ENCODE assay signal across 8 mouse cellular contexts in genomic region chr4:106708408-106708807, GRCm38 (mm10). TPM values are rescaled to one million over a fixed set of nuclear protein-coding genes. Genes with fewer than 3 reads are reported as not detected.
A peak's percentile ranks its signal among the peaks of the same experiment; 100 is the strongest.
DNase-seq lines count a peak whose midpoint lies in the region; ATAC-seq and TF ChIP-seq lines count a peak whose summit lies in the region.

No protein-coding gene starts in this region.

- no peaks in the 10 kb centered on the region for H3K27me3 ChIP-seq in kidney, adult 2 months (replicated peaks; ENCODE audit: control insufficient read depth, insufficient read depth, low read length)
- H3K27me3 ChIP-seq in limb, embryonic 11.5 days (ENCODE audit: control insufficient read depth, insufficient read depth, low read length): no peaks in the 10 kb centered on the region
- no peaks in the 10 kb centered on the region; the same call in 1 of the 2 replicates for H3K27me3 ChIP-seq in midbrain, embryonic 13.5 days

- no peaks in the 10 kb centered on the region for H3K36me3 ChIP-seq in kidney, adult 2 months (ENCODE audit: control insufficient read depth, insufficient read depth, low read length)
- no peaks in the 10 kb centered on the region for H3K36me3 ChIP-seq in limb, embryonic 11.5 days (ENCODE audit: control insufficient read depth, insufficient read depth, low read length)
- no peaks in the 10 kb centered on the region for H3K36me3 ChIP-seq in midbrain, embryonic 13.5 days

- no peak overlapping the region for H3K27ac ChIP-seq in kidney, adult 2 months (ENCODE audit: insufficient read depth, low read depth, low read length)
- no peak overlapping the region for H3K27ac ChIP-seq in limb, embryonic 11.5 days (replicated peaks; ENCODE audit: low read depth, low read length)
- no peak overlapping the region for H3K27ac ChIP-seq in midbrain, embryonic 13.5 days

- no peak for TF ChIP-seq POLR2A in kidney, adult 2 months (IDR thresholded peaks at IDR 0.05; ENCODE audit: low read depth, low read length)

- H3K9me3 ChIP-seq in limb, embryonic 11.5 days (ENCODE audit: control insufficient read depth, low read length): no peaks in the 10 kb centered on the region
- no peaks in the 10 kb centered on the region for H3K9me3 ChIP-seq in midbrain, embryonic 13.5 days

- no peaks in the 10 kb centered on the region for H3K4me1 ChIP-seq in kidney, adult 2 months (ENCODE audit: control insufficient read depth, insufficient read depth, low read length)
- no peaks in the 10 kb centered on the region for H3K4me1 ChIP-seq in limb, embryonic 11.5 days (ENCODE audit: control insufficient read depth, insufficient read depth, low read length)
- peaks cover 16% of the 10 kb centered on the region for H3K4me1 ChIP-seq in midbrain, embryonic 13.5 days (replicated peaks)

- H3K9ac ChIP-seq in limb, embryonic 11.5 days (ENCODE audit: low read length): no peak overlapping the region
- H3K9ac ChIP-seq in midbrain, embryonic 13.5 days (replicated peaks): no peak overlapping the region

- no peak overlapping the region for H3K4me2 ChIP-seq in limb, embryonic 11.5 days (ENCODE audit: low read depth, severe bottlenecking)
- no peak overlapping the region for H3K4me2 ChIP-seq in midbrain, embryonic 13.5 days (replicated peaks)

- no peak overlapping the region for H3K4me3 ChIP-seq in kidney, adult 2 months (ENCODE audit: insufficient read depth, low read depth, low read length)
- H3K4me3 ChIP-seq in limb, embryonic 11.5 days (ENCODE audit: low read depth, low read length): no peak overlapping the region
- H3K4me3 ChIP-seq in midbrain, embryonic 13.5 days (replicated peaks): no peak overlapping the region

- DNase-seq in adrenal gland, adult 8-10 months: peak; percentile 50
- peak; percentile 88 for DNase-seq in embryo, embryonic 10.5 days (ENCODE audit: low spot score)
- peak; percentile 73 for DNase-seq in kidney, adult 2 months
- peak; percentile 92 for DNase-seq in limb, embryonic 11.5 days (ENCODE audit: low spot score)
- DNase-seq in spleen, adult 12 weeks (ENCODE audit: low spot score): peak; percentile 67

- 0% methylated on average over 8 of the region's 8 CpGs for WGBS in kidney, adult 2 months
- 6% methylated on average over 8 of the region's 8 CpGs for WGBS in limb, embryonic 11.5 days
- WGBS in midbrain, embryonic 13.5 days: 1% methylated on average over 5 of the region's 8 CpGs

- TF ChIP-seq CTCF in kidney, adult 2 months (conservative IDR thresholded peaks at IDR 0.05; ENCODE audit: insufficient read depth, insufficient read length, low read depth, low read length): peak; percentile 95

- ATAC-seq in granulocyte monocyte progenitor cell, adult 5-6 weeks (replicated peaks; ENCODE audit: poor library complexity, severe bottlenecking): peak; percentile 81
- peak; percentile 33; the same call in 1 of the 2 replicates for ATAC-seq in limb, embryonic 11.5 days (ENCODE audit: insufficient number of reproducible peaks, low FRiP score, low TSS enrichment, low read depth)
- ATAC-seq in midbrain, embryonic 13.5 days: peak; percentile 48; the same call in 1 of the 2 replicates
- no peak for ATAC-seq in inflammation-experienced regulatory T-cells, adult 6 months

RNA-seq across cellular contexts. Expression of gene Mroh7, which starts 22.3 kb away (rescaled TPM):
- total RNA-seq in adrenal gland, adult 8-10 months (2022): 1 to 10 TPM; 1.0 to 5.1 (median 3.2) TPM
- not detected in 2 replicates for total RNA-seq in granulocyte monocyte progenitor cell, adult 5-6 weeks (2014; fragmentation: Nextera tagmentation)
- total RNA-seq in granulocyte monocyte progenitor cell, adult 5-6 weeks (2017): not detected in 2 replicates
- 9.2 and 9.7 TPM in 2 replicates for polyA plus RNA-seq in kidney, adult 2 months (2012; rRNA removed)
- 0.30 TPM in 1 of 2 replicates, not detected in the other for polyA plus RNA-seq in limb, embryonic 11.5 days (2014; fragmentation: Nextera tagmentation; extraction: Ambion mirVana)
- polyA plus RNA-seq in midbrain, embryonic 13.5 days (2015; fragmentation: Nextera tagmentation; extraction: Ambion mirVana): 0.17 and 0.22 TPM in 2 replicates
- polyA plus RNA-seq in inflammation-experienced regulatory T-cells, adult 6 months (2017; shearing (Covaris generic)): not detected

RNA-seq across cellular contexts. Expression of gene Fam151a, which starts 25.3 kb away (rescaled TPM):
- total RNA-seq in adrenal gland, adult 8-10 months (2022): under 1 TPM in 1 of 4 experiments, not detected in 3; 0.17 TPM
- total RNA-seq in granulocyte monocyte progenitor cell, adult 5-6 weeks (2014; fragmentation: Nextera tagmentation): not detected in 2 replicates
- total RNA-seq in granulocyte monocyte progenitor cell, adult 5-6 weeks (2017): not detected in 2 replicates
- 265 and 295 TPM in 2 replicates for polyA plus RNA-seq in kidney, adult 2 months (2012; rRNA removed)
- 0.27 TPM in 1 of 2 replicates, not detected in the other for polyA plus RNA-seq in limb, embryonic 11.5 days (2014; fragmentation: Nextera tagmentation; extraction: Ambion mirVana)
- polyA plus RNA-seq in midbrain, embryonic 13.5 days (2015; fragmentation: Nextera tagmentation; extraction: Ambion mirVana): not detected in 2 replicates
- polyA plus RNA-seq in inflammation-experienced regulatory T-cells, adult 6 months (2017; shearing (Covaris generic)): not detected

RNA-seq across cellular contexts. Expression of gene Ttc4, which starts 29.7 kb away (rescaled TPM):
- total RNA-seq in adrenal gland, adult 8-10 months (2022): 10 to 100 TPM; 24.6 to 40.1 (median 29.1) TPM
- 32.9 and 48.9 TPM in 2 replicates for total RNA-seq in granulocyte monocyte progenitor cell, adult 5-6 weeks (2014; fragmentation: Nextera tagmentation)
- 31.5 and 32.6 TPM in 2 replicates for total RNA-seq in granulocyte monocyte progenitor cell, adult 5-6 weeks (2017)
- polyA plus RNA-seq in kidney, adult 2 months (2012; rRNA removed): 41.3 and 50.4 TPM in 2 replicates
- polyA plus RNA-seq in limb, embryonic 11.5 days (2014; fragmentation: Nextera tagmentation; extraction: Ambion mirVana): 101 and 111 TPM in 2 replicates
- polyA plus RNA-seq in midbrain, embryonic 13.5 days (2015; fragmentation: Nextera tagmentation; extraction: Ambion mirVana): 118 and 119 TPM in 2 replicates
- polyA plus RNA-seq in inflammation-experienced regulatory T-cells, adult 6 months (2017; shearing (Covaris generic)): 10 to 100 TPM; 40.1 to 63.1 (median 60.4) TPM

RNA-seq across cellular contexts. Expression of gene Pars2, which starts 57.5 kb away (rescaled TPM):
- total RNA-seq in adrenal gland, adult 8-10 months (2022): 1 to 10 TPM; 5.7 to 9.5 (median 8.5) TPM
- 11.2 and 18.2 TPM in 2 replicates for total RNA-seq in granulocyte monocyte progenitor cell, adult 5-6 weeks (2014; fragmentation: Nextera tagmentation)
- total RNA-seq in granulocyte monocyte progenitor cell, adult 5-6 weeks (2017): 8.2 and 13.9 TPM in 2 replicates
- polyA plus RNA-seq in kidney, adult 2 months (2012; rRNA removed): 9.6 and 10.6 TPM in 2 replicates
- 14.3 and 17.1 TPM in 2 replicates for polyA plus RNA-seq in limb, embryonic 11.5 days (2014; fragmentation: Nextera tagmentation; extraction: Ambion mirVana)
- polyA plus RNA-seq in midbrain, embryonic 13.5 days (2015; fragmentation: Nextera tagmentation; extraction: Ambion mirVana): 9.9 and 10.5 TPM in 2 replicates
- 10 to 100 TPM in 2 of 3 experiments, 1 to 10 TPM in 1; 9.6 to 12.1 (median 10.0) TPM for polyA plus RNA-seq in inflammation-experienced regulatory T-cells, adult 6 months (2017; shearing (Covaris generic))

Comparison
In these comparisons a context has a peak if more than half of its experiments do, and no peak if none do; other contexts are left out.
1. RNA of gene Fam151a, which starts 25.3 kb away (polyA plus RNA-seq): 265 to 295 TPM in kidney, adult 2 months; 0.27 TPM in limb, embryonic 11.5 days, not detected in midbrain, embryonic 13.5 days and not detected in inflammation-experienced regulatory T-cells, adult 6 months; every median in the first group is over 100 times any median in the second.
2. Peak in every context shown above with its lines, with median percentiles within 50 percentile points of each other: DNase-seq.